Mouse (Mus musculus) ES-Bruce4 (cell line): ENCODE measurements around the gene Atp2b2.

Experiments
- CTCF ChIP-seq: IDR thresholded peaks from one replicate; pipeline ENCODE4 v1.8.1; 2011; ENCODE audit warnings: low read depth, low read length
- POLR2A ChIP-seq: IDR thresholded peaks from one replicate; pipeline ENCODE4 v1.8.1; 2011; ENCODE audit warnings: low read length; ENCODE audit not compliant: insufficient read depth

DNA sequence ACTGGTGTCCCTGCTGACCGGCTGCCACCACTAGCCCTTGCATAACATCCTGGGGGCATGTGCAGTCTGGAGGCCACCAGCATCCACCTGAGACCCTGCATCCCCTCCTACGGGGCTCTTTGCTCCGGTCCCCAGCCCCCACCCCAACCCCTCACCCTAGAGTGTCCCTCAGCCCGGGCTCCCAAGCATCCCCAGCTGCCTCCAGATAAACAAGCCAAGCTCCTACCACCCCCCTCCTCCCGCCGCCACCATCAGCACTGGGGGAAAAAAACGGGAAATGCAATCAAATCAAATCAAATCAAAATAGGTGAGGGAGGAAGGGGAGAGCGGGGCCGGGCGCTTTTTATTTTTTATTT, 151.6 kb downstream of the Atp2b2 start:
- TF ChIP-seq CTCF = no peak
- TF ChIP-seq POLR2A = no peak
